Mouse (Mus musculus) forebrain, postnatal 0 days (tissue): ENCODE measurements at regions not wholly inside any gene's neighbourhood (a gene's known extent, or its start where the extent isn't known, plus 50 kb on each side); places are given as distances from the start of the nearest gene placed in this dataset.

ENCODE experiments used
- ATAC-seq: fragments of 200-750 bp; cut with Nextera tagmentation; 2 replicates; pipeline ENCODE4 v1.8.0; 2017; ENCODE audit warnings: mild to moderate bottlenecking, moderate library complexity
- DNase-seq: peaks from one replicate; pipeline ENCODE4 v3.0.0-alpha.2; 2015
- H3K27ac ChIP-seq: fragments of 300-500 bp; sonication (generic); 2 replicates; pipeline ENCODE4 v1.5.1; 2014; ENCODE audit warnings: low read depth, mild to moderate bottlenecking, antibody characterized with exemption, low read length, moderate library complexity, mixed read lengths
- H3K27me3 ChIP-seq: fragments of 300-500 bp; sonication (generic); 2 replicates; pipeline ENCODE4 v1.6.1; 2014; ENCODE audit warnings: mild to moderate bottlenecking, low read length, mixed read lengths; ENCODE audit not compliant: insufficient read depth
- H3K36me3 ChIP-seq: fragments of 300-500 bp; sonication (generic); 2 replicates; pipeline ENCODE4 v1.6.1; 2014; ENCODE audit warnings: mild to moderate bottlenecking, moderate library complexity; ENCODE audit not compliant: insufficient read depth
- H3K4me1 ChIP-seq: fragments of 300-500 bp; sonication (generic); 2 replicates; pipeline ENCODE4 v1.6.1; 2014; ENCODE audit warnings: antibody characterized with exemption; ENCODE audit not compliant: insufficient read depth
- H3K4me2 ChIP-seq: fragments of 300-500 bp; sonication (generic); 2 replicates; pipeline ENCODE4 v1.6.1; 2014; ENCODE audit warnings: low read depth, mild to moderate bottlenecking, moderate library complexity
- H3K4me3 ChIP-seq: fragments of 300-500 bp; sonication (generic); 2 replicates; pipeline ENCODE4 v1.5.1; 2014; ENCODE audit warnings: low read depth, low read length, mixed read lengths
- H3K9ac ChIP-seq: fragments of 300-500 bp; sonication (generic); 2 replicates; pipeline ENCODE4 v1.6.1; 2014; ENCODE audit warnings: mild to moderate bottlenecking
- H3K9me3 ChIP-seq: fragments of 300-500 bp; sonication (generic); 2 replicates; pipeline ENCODE4 v1.6.1; 2016; ENCODE audit warnings: low read length
- CTCF ChIP-seq: sonication (generic); IDR thresholded peaks from 2 replicates; pipeline ENCODE4 v1.5.1; 2016; ENCODE audit warnings: antibody characterized with exemption, control low read depth, low read depth
- WGBS: fragments of 180-500 bp; shearing (Covaris S2); extraction: QIAGEN DNeasy Blood & Tissue Kit; methylation state at CpG from one replicate; pipeline ENCODE4 v1.1.7; 2014; 5-methylcytosine and 5-hydroxymethylcytosine counted together

DNA sequence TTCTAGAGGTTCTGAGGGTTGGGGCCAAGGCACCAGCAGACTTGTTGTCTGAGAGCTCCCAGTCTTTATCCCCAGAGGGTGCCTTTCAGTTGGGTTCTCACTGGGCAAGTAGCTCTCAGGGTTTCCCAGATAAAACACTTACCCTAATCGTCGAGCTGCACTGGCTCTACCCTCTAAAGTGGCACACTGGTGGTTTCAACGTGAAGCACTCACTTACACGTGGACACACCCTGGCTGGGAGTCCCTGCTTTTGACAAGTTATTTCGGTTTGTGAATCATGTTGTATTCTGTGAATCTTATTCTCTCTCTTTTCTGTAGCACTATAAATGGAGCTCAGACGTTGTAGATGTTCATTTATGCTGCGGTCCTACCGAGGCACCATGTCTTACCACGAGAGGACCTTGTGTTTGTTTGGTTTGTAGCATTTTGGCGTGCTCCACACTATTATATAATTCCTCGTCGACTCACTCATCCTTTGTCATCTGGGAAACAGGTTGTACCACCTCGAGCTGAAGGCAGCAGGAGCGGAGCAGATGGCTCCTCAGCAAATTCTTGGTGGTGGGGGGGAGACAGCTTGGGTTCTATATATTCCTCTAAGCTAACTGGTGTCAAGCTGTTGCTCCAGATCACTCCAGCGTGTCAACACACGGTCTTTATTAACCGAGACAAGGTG lies 445.3 kb downstream of the Klf5 start:
- Histone ChIP-seq H3K4me2 (no peak overlapping the region), H3K27me3 (no peaks in the 10 kb centered on the region), H3K4me3 (no peak overlapping the region), H3K9me3 (no peaks in the 10 kb centered on the region), H3K4me1 (peaks cover 16% of the 10 kb centered on the region), H3K9ac (no peak overlapping the region), H3K27ac (no peak overlapping the region), H3K36me3 (no peaks in the 10 kb centered on the region)
- DNase-seq (peak; percentile 46), ATAC-seq (peak; percentile 6; the same call in 1 of the 2 replicates)
- WGBS = 77% methylated on average over 17 of the region's 17 CpGs
- no peak for TF ChIP-seq CTCF

- H3K36me3 ChIP-seq = no peaks in the 10 kb centered on the region
- ATAC-seq = no peak
- WGBS = 75% methylated on average over 7 of the region's 7 CpGs
- no peak overlapping the region for H3K27ac ChIP-seq
- no peaks in the 10 kb centered on the region for H3K9me3 ChIP-seq
- no peaks in the 10 kb centered on the region for H3K27me3 ChIP-seq
- no peak overlapping the region for H3K4me2 ChIP-seq
- no peak overlapping the region for H3K9ac ChIP-seq
- peaks cover 21% of the 10 kb centered on the region for H3K4me1 ChIP-seq
- no peak for DNase-seq
- TF ChIP-seq CTCF = peak; percentile 30; the same call in 1 of the 2 replicates
- no peak overlapping the region for H3K4me3 ChIP-seq
Observed at GRCm38 (mm10) chr14:99745209-99745608, 446.7 kb downstream of the Klf5 start.

GRCm38 (mm10) chr14:99748166-99748565 lies 449.7 kb downstream of the Klf5 start:
- H3K4me1 ChIP-seq = peaks cover 21% of the 10 kb centered on the region
- peak overlapping the region; percentile 26 for H3K4me2 ChIP-seq
- peak; percentile 69 for DNase-seq
- peak; percentile 57 for ATAC-seq
- no peak for TF ChIP-seq CTCF
- no peak overlapping the region for H3K4me3 ChIP-seq
- no peaks in the 10 kb centered on the region for H3K27me3 ChIP-seq
- peak overlapping the region; percentile 76 for H3K27ac ChIP-seq
- no peaks in the 10 kb centered on the region for H3K9me3 ChIP-seq
- H3K9ac ChIP-seq = no peak overlapping the region
- H3K36me3 ChIP-seq = no peaks in the 10 kb centered on the region
- 21% methylated on average over 17 of the region's 17 CpGs for WGBS

GRCm38 (mm10) chr14:99749308-99750305 lies 451.1 kb downstream of the Klf5 start:
- peaks cover 21% of the 10 kb centered on the region for H3K4me1 ChIP-seq
- no peaks in the 10 kb centered on the region for H3K27me3 ChIP-seq
- WGBS = 19% methylated on average over 12 of the region's 12 CpGs
- ATAC-seq = peak; percentile 80
- no peak for TF ChIP-seq CTCF
- no peaks in the 10 kb centered on the region for H3K9me3 ChIP-seq
- peak; percentile 62 for DNase-seq
- H3K27ac ChIP-seq = peak overlapping the region; percentile 76
- H3K36me3 ChIP-seq = no peaks in the 10 kb centered on the region
- H3K4me2 ChIP-seq = no peak overlapping the region
- H3K4me3 ChIP-seq = no peak overlapping the region
- no peak overlapping the region for H3K9ac ChIP-seq

DNA sequence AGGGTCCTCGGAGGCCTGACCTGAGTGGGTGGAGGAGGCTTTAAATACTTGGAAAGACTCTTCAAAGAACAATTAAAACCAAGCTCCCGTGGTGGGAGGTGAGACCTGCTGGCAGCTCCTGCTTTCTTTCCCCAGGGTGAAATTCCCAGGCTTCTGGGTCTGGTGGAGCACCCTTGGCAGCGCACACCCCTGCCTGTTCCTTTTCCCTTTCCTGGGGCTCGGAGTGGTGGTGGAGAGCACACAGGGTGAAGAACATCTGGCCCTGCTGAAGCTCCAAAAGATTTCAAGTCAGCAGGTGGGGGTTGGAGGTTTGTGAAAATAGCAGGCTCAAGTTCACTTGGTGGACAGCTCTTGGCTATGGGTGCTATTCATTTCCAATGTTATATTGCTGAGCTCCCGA lies 459.6 kb downstream of the Klf5 start:
- Histone ChIP-seq H3K4me1 (no peaks in the 10 kb centered on the region), H3K9me3 (no peaks in the 10 kb centered on the region), H3K4me2 (no peak overlapping the region), H3K27ac (no peak overlapping the region), H3K4me3 (no peak overlapping the region), H3K36me3 (no peaks in the 10 kb centered on the region), H3K9ac (no peak overlapping the region), H3K27me3 (no peaks in the 10 kb centered on the region)
- TF ChIP-seq CTCF = no peak
- WGBS = 76% methylated on average over 5 of the region's 5 CpGs
- no peak for DNase-seq
- ATAC-seq = no peak

DNA sequence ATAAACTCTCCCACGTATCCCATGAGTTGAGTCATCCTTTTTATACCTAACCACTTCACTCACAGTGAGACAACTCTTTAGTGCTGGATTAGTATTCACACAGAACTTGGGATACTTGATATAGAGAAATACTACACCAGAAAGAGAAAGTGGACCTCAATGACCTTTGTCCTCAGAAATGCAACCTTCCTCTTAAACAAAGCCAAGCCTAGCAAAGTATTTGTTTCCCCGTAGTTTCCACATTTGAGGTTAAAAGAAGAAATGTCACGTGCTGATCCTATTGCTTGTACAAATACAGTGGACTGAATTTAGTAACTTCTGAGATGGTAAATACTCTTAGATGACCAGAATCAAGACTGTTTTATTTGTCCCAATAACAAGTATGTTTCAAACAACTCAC lies 464.8 kb downstream of the Klf5 start:
- TF ChIP-seq CTCF = no peak
- DNase-seq = no peak
- ATAC-seq = no peak
- no peak overlapping the region for H3K4me2 ChIP-seq
- no peaks in the 10 kb centered on the region for H3K9me3 ChIP-seq
- H3K4me3 ChIP-seq = no peak overlapping the region
- H3K27ac ChIP-seq = no peak overlapping the region
- no peaks in the 10 kb centered on the region for H3K27me3 ChIP-seq
- WGBS = 78% methylated on average over 3 of the region's 3 CpGs
- no peaks in the 10 kb centered on the region for H3K36me3 ChIP-seq
- H3K4me1 ChIP-seq = no peaks in the 10 kb centered on the region
- H3K9ac ChIP-seq = no peak overlapping the region

- Histone ChIP-seq H3K36me3 (no peaks in the 10 kb centered on the region), H3K4me2 (no peak overlapping the region), H3K4me3 (no peak overlapping the region), H3K4me1 (no peaks in the 10 kb centered on the region), H3K27ac (no peak overlapping the region), H3K9me3 (no peaks in the 10 kb centered on the region), H3K9ac (no peak overlapping the region), H3K27me3 (no peaks in the 10 kb centered on the region)
- no peak for TF ChIP-seq CTCF
- no peak for DNase-seq
- 96% methylated on average over 1 of the region's 1 CpGs for WGBS
- no peak for ATAC-seq
Observed at GRCm38 (mm10) chr14:99771009-99771408, 472.5 kb downstream of the Klf5 start.
